Mouse (Mus musculus): ENCODE data around the gene 1700025C18Rik. TPM values are rescaled to one million over a fixed set of nuclear protein-coding genes. Genes with fewer than 3 reads are reported as not detected.

The 1700025C18Rik gene
- polyA plus RNA-seq, 1 experiment from 2014 or later, result not detected

DNA sequence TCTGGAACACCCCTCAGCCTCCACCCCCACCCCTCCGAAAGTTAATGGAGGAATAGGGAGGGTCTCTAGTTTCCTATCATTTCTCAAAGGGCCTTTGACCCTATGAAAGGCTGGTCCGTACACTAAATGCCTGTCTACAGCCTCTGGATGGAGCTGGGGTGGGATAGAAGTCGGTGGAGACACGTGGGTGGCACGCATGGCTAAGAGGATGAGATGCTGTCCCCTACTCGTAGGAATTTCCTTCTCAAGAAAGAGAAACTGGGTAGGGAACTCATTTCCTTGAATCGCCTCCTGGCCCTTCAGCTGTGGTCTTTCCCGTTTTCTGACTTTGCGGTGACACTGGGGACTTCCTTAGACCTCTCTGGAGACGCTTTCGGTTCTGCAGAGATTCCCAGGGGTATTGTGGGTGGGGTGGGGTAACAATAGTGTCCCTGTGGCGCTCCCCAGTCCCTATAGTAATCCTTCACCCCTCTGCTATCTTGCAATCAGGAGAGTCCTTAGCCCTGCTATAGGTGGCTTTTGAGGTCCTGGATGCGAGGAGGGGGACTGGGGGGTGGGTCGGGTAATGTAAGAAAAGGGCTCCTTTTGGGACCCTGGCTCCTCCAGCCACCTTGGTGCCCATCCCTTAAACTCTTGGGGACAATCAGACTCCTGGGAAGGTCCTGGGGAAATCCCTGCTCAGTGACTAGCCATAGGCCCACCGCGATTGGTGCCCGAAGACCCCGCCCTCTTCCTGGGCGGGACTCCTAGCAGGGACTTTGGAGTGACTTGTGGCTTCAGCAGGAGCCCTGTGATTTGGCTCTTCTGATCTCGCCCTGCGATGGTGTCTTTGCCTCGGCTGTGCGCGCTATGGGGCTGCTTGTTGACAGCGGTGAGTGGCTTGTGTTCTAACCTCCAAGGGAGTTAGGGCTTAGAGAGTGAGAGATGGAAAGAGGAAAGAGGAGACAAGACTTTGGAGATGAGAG is 35.4 kb downstream of the 1700025C18Rik start, which contains the start of gene Cd40:
TSS of gene Cd40 (plus strand) at position 740 of the 965 bp plus-strand sequence.
- Histone ChIP-seq H3K9ac (replicated peaks) (no peak within 1 kb of the TSS), H3K36me3 (no peaks in the 10 kb centered on the region), H3K4me1 (peaks cover 13% of the 10 kb centered on the region), H3K4me2 (replicated peaks) (peak within 1 kb of the TSS; percentile 20), H3K27me3 (peaks cover 4% of the 10 kb centered on the region; the same call in 1 of the 2 replicates), H3K9me3 (no peaks in the 10 kb centered on the region), H3K27ac (replicated peaks) (no peak within 1 kb of the TSS), H3K4me3 (0 out of 2 replicates have a peak within 1 kb of the TSS, but pooled peaks have one; percentile 9)
- 14% methylated on average over 25 of the region's 25 CpGs for WGBS
- ATAC-seq (replicated peaks), result no peak

DNA sequence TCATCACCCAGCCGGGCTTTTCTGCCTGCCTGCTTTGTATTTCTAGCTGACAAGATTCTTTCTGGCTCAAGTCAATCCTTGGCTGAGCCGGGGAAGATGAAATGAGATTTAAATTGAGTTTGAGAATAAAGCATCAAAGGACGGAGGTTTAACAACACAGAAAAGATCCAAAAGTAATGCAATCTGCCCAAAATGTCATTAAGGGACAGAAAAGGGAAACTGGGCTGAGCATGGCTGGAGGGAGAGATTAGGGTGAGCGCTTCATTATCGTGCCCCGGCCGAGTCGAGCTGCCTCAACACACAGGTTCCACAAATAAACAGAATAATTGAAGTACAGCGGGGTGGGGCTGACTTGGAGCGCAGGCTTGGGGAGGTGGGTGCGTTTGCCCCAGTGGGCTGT is 39.0 kb downstream of the 1700025C18Rik start:
- H3K27ac ChIP-seq (replicated peaks), result no peak overlapping the region
- peaks cover 4% of the 10 kb centered on the region; the same call in 1 of the 2 replicates for H3K27me3 ChIP-seq
- H3K4me2 ChIP-seq (replicated peaks), result no peak overlapping the region
- no peaks in the 10 kb centered on the region for H3K36me3 ChIP-seq
- no peak overlapping the region for H3K9ac ChIP-seq (replicated peaks)
- no peaks in the 10 kb centered on the region for H3K9me3 ChIP-seq
- WGBS, result 14% methylated on average over 11 of the region's 11 CpGs
- no peak for ATAC-seq (replicated peaks)
- H3K4me1 ChIP-seq, result peaks cover 13% of the 10 kb centered on the region
- no peak overlapping the region for H3K4me3 ChIP-seq

DNA sequence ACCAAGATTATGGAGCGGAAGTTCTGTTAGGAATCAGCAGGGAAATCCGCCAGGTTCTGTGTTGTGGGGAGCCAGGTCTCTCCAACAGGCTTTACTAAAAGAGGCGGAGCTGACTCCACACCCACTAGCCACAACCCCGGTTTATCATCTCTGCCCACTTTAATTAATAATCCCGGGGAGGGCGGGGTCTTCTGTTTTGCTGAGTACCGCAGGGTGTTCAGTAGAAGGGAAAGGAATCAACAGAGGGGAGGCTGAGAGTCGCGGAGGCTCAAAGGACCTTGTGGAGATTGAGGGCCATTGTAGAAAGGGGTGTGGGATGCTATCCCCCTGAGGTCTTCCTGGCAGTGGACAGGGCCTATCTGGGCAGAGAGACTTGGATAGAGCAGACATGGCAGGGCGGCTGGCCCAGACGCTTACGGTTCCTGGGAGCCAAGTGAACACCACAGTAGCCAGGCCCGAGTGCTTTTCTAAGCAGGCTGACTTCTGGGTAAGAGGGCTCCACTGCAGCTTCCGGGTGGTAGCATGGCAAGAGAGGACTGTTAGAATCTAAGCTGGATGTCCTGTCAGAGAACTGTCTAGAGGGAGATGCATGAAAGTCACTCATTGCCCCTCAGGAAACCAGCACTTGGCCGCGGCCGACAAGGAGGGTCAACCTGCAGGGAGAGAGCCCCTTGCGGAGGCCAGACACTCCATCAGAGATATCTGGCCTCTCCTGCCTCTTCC is 39.6 kb downstream of the 1700025C18Rik start:
- Histone ChIP-seq H3K9ac (replicated peaks) (no peak overlapping the region), H3K4me3 (no peak overlapping the region), H3K27me3 (peaks cover 4% of the 10 kb centered on the region; the same call in 1 of the 2 replicates), H3K27ac (replicated peaks) (no peak overlapping the region), H3K36me3 (no peaks in the 10 kb centered on the region), H3K4me2 (replicated peaks) (no peak overlapping the region), H3K9me3 (no peaks in the 10 kb centered on the region), H3K4me1 (peaks cover 13% of the 10 kb centered on the region)
- ATAC-seq (replicated peaks), result no peak
- WGBS, result 65% methylated on average over 18 of the region's 18 CpGs

DNA sequence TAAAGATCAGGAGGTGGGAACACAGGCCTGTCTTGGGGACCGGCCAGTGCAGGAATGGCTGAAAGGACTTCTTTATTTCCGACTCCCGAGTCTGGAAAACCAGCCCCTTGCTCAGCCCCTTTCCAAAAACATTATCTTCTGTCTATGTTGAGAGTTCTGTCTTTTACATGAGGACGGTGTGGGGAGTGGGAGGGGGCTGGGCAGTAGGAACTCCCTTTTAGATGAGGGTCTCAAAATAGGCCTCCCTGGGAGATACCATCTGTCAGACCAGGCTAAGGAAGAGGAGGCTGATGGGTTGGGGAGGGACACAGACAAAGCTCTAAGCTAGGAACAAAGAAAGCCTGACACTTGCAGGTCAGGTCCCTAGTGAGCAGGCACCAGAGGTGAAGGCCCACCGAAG is 41.5 kb downstream of the 1700025C18Rik start:
- no peak for ATAC-seq (replicated peaks)
- no peak overlapping the region for H3K27ac ChIP-seq (replicated peaks)

DNA sequence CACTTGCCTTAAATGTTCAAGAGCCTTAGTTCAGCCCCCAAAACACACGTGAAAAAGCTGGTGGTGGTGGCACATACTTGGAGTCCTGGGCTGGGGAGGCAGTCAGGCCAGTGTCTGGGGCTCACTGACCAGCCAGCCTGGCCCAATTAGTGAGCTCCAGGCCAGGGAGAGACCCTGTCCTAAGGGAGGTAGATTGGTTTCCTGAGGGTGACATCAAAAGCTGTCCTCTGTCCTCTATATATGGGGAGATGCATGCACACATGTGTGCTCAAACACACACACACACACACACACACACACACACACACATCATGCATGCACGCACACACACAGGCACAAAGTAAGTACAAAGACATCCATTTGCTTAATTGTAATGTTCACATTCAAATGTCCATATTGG is 46.8 kb downstream of the 1700025C18Rik start:
- 0 out of 2 replicates have a peak, but pooled peaks have one; percentile 3 for ATAC-seq (replicated peaks)
- Histone ChIP-seq H3K36me3 (no peaks in the 10 kb centered on the region), H3K27me3 (no peaks in the 10 kb centered on the region), H3K4me2 (replicated peaks) (no peak overlapping the region), H3K9me3 (no peaks in the 10 kb centered on the region), H3K4me3 (no peak overlapping the region), H3K27ac (replicated peaks) (peak overlapping the region; percentile 61), H3K9ac (replicated peaks) (no peak overlapping the region), H3K4me1 (peaks cover 13% of the 10 kb centered on the region)
- 50% methylated on average over 2 of the region's 2 CpGs for WGBS

More for the DNA sequence above, 41.5 kb downstream of the 1700025C18Rik start:
- Histone ChIP-seq H3K27me3 (no peaks in the 10 kb centered on the region), H3K4me3 (no peak overlapping the region), H3K36me3 (no peaks in the 10 kb centered on the region), H3K9ac (replicated peaks) (no peak overlapping the region), H3K4me2 (replicated peaks) (no peak overlapping the region), H3K4me1 (peaks cover 7% of the 10 kb centered on the region), H3K9me3 (no peaks in the 10 kb centered on the region)
- 65% methylated on average over 5 of the region's 5 CpGs for WGBS

DNA sequence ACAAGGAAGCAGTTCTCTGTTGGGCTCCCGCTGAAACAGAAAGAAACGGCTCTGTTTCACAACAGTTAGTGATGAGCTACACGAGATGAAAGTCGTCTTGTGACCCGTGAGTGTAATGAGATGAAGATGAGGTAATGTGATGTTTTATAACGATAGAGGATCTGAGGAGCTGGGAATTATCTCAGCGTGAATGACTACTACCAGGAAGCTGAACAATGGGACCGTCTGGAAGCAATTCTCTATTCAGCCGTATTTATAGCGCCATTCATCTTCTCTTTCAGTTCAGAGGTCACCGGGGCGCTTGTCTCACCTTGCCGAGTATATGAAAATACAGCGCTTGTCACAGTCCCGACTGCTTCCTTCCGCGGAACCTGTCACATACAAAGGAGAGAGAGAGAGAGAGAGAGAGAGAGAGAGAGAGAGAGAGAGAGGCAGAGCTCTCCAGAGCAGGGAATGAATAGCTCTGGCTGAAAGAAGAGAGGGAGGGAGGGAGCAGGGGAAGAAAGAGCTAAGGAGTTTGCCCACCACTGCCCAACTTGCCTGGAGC is 47.4 kb downstream of the 1700025C18Rik start:
- Histone ChIP-seq H3K4me3 (peak overlapping the region; percentile 17), H3K27ac (replicated peaks) (peak overlapping the region; percentile 61), H3K36me3 (no peaks in the 10 kb centered on the region), H3K9ac (replicated peaks) (no peak overlapping the region; the same call in 1 of the 2 replicates), H3K4me2 (replicated peaks) (peak overlapping the region; percentile 33), H3K4me1 (peaks cover 13% of the 10 kb centered on the region), H3K27me3 (no peaks in the 10 kb centered on the region), H3K9me3 (no peaks in the 10 kb centered on the region)
- peak; percentile 77 for ATAC-seq (replicated peaks)
- WGBS, result under 1% methylated on average over 17 of the region's 17 CpGs

DNA sequence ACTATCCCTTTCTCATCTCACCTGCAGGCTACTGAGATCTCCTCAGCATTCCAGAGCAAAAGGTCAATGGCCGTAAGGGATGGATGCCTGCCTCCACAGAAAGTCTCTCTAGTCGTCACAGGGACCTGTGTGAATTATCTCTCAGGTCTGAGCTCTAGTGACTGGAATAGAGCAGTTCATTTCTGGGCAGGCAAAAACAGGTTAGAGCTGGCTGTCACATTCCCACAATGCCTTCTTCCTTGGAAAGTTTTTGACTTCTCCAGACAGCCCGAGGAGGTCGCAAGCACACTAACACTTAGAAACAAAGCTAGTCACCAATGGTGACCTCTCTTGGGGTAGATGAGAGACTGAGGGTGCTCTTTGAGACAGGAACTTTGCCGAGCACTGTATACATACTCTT is 48.4 kb downstream of the 1700025C18Rik start:
- no peaks in the 10 kb centered on the region for H3K27me3 ChIP-seq
- H3K36me3 ChIP-seq, result no peaks in the 10 kb centered on the region
- no peak overlapping the region for H3K4me3 ChIP-seq
- no peak overlapping the region for H3K27ac ChIP-seq (replicated peaks)
- H3K9me3 ChIP-seq, result no peaks in the 10 kb centered on the region
- H3K9ac ChIP-seq (replicated peaks), result no peak overlapping the region
- no peak overlapping the region for H3K4me2 ChIP-seq (replicated peaks)
- peaks cover 13% of the 10 kb centered on the region for H3K4me1 ChIP-seq
- WGBS, result 88% methylated on average over 5 of the region's 5 CpGs
- no peak for ATAC-seq (replicated peaks)

DNA sequence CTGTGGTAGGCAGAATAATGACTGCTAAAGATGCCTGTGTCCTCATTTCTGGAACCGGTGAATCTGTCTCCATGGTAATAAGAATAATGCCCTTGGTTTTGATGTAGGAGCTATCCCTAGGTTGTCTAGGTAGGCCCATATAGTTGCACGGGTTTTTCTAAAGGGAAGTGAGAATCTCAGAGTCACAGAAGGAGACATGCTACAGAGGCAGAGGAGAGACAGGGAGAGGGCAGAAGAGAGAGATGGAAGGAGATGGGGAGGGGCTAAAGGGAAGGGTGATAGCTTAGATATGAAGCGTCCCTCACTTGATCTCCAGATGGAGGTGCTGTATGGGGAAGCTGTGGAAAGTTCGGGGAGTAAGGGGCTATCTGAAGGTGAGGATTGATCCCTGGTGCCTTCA is 53.1 kb downstream of the 1700025C18Rik start:
- Histone ChIP-seq H3K36me3 (no peaks in the 10 kb centered on the region), H3K4me3 (no peak overlapping the region), H3K4me2 (replicated peaks) (no peak overlapping the region), H3K27me3 (no peaks in the 10 kb centered on the region), H3K4me1 (peaks cover 19% of the 10 kb centered on the region), H3K9me3 (no peaks in the 10 kb centered on the region), H3K9ac (replicated peaks) (no peak overlapping the region), H3K27ac (replicated peaks) (no peak overlapping the region)
- no peak for ATAC-seq (replicated peaks)
- WGBS, result 64% methylated on average over 4 of the region's 4 CpGs

DNA sequence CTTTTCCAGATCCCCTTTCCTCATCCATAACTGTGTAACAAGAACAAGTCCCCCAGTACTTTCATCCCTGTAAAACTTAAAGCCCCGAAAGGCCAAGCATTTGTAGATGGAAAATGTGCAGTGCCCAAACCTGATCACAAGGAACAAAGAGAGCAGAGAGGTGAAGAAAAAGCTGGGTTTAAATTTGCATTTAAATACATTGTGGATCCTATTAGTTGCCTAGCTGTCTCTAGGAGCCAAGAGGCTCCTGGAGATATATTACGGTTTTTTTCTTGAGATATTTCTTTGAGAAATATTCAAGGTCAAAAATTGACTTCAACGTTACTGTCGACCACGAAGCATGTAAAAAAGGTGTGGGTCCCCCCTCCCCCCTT is 55.5 kb downstream of the 1700025C18Rik start:
- no peaks in the 10 kb centered on the region for H3K9me3 ChIP-seq
- H3K27ac ChIP-seq (replicated peaks), result peak overlapping the region; percentile 90

DNA sequence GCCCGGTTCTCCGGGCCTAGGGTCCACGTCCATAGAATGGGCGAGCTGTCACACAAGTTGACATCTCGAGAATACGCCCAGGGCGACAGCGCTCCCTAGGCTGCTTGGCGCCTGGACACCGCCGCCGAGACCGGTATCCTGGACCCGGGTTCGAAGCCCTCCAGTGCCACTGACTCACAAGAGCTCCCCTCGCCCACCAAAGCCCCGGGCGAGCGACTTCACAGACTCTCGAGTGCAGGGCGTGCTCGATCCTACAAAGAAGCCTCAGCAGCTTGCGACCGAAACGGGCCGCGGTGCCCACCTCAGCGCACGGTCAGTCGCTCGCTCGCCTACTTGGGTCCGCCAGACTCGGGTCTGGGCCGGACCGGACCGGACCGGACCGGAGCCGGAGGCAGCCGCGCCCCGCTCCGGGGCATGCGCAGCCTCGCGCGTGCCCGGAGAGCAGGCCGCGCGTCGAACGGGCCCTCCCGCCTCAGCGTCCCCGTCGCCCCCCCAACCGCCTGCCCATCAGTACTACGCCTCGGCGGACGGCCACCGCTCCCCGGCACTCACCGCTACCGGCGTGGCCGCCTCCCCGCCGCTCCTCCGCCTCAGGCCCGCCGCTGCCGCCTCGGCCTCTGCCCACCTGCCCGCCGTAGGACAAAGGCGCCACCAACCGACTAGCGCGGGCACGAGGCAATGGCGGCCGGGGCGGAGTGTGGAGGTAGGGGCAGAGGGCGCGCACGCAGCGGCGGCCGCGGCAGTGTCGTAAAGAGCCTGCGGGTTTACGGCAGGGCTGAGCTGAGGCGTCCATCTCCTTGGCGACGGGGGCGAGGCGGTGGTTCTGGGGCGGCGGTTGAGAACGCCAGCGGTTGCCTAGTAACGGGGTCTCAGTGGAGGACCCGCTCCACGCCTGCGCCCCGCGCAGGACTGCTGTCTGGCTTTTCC is 56.2 kb downstream of the 1700025C18Rik start, which contains the start of gene Ncoa5:
TSS of gene Ncoa5 (minus strand) at position 737 of the 927 bp plus-strand sequence.
- peak within 1 kb of the TSS; percentile 90 for H3K27ac ChIP-seq (replicated peaks)
- no peaks in the 10 kb centered on the region for H3K36me3 ChIP-seq
- H3K27me3 ChIP-seq, result no peaks in the 10 kb centered on the region
- H3K4me2 ChIP-seq (replicated peaks), result peak within 1 kb of the TSS; percentile 69
- no peaks in the 10 kb centered on the region for H3K9me3 ChIP-seq
- peak within 1 kb of the TSS; percentile 98 for H3K9ac ChIP-seq (replicated peaks)
- peak; percentile 97 for ATAC-seq (replicated peaks)
- WGBS, result under 1% methylated on average over 109 of the region's 111 CpGs
- H3K4me1 ChIP-seq, result peaks cover 35% of the 10 kb centered on the region
- H3K4me3 ChIP-seq, result peak within 1 kb of the TSS; percentile 83

More for the DNA sequence above, 55.5 kb downstream of the 1700025C18Rik start:
- Histone ChIP-seq H3K36me3 (no peaks in the 10 kb centered on the region), H3K4me1 (peaks cover 35% of the 10 kb centered on the region), H3K4me2 (replicated peaks) (peak overlapping the region; percentile 69), H3K27me3 (no peaks in the 10 kb centered on the region), H3K4me3 (peak overlapping the region; percentile 83), H3K9ac (replicated peaks) (peak overlapping the region; percentile 40)
- no peak for ATAC-seq (replicated peaks)
- 6% methylated on average over 5 of the region's 5 CpGs for WGBS

DNA sequence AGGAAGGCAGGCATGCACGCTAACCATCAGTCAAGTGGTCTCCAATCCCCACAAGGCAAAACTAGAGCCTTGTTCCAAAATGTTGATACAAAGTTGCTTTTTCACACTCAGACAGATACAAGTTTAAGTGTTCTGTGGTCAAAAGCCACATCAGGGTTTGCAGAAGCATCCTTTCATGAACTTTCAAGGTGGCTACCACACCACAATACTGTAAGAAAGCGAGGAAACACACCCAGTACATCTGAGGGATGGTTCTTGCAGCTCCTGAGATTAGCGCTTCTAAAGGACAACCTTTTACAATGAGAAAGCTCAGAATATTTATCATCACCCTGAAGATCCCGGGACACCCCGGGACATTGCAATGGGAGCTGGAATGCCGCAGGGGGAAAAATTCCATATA is 57.2 kb downstream of the 1700025C18Rik start:
- WGBS, result 44% methylated on average over 6 of the region's 6 CpGs
- H3K27ac ChIP-seq (replicated peaks), result no peak overlapping the region
- ATAC-seq (replicated peaks), result no peak

More for the DNA sequence above, 57.2 kb downstream of the 1700025C18Rik start:
- Histone ChIP-seq H3K27me3 (no peaks in the 10 kb centered on the region), H3K4me1 (peaks cover 35% of the 10 kb centered on the region), H3K9me3 (no peaks in the 10 kb centered on the region), H3K36me3 (no peaks in the 10 kb centered on the region), H3K9ac (replicated peaks) (peak overlapping the region; percentile 98), H3K4me2 (replicated peaks) (peak overlapping the region; percentile 69), H3K4me3 (peak overlapping the region; percentile 83)

Measured in forebrain, embryonic 15.5 days (tissue).